Mouse (Mus musculus): Measurements from ENCODE around the gene Smyd3. TPM values are rescaled to one million over a fixed set of nuclear protein-coding genes. Genes with fewer than 3 reads are reported as not detected.

Gene Smyd3
- polyA plus RNA-seq, 1 experiment from 2014 or later: 26.3 TPM

- ATAC-seq (replicated peaks; ENCODE audit: insufficient number of reproducible peaks, low FRiP score, low TSS enrichment, low read depth) (no peak), DNase-seq (ENCODE audit: low spot score) (no peak)
- H3K36me3 ChIP-seq (replicated peaks; ENCODE audit: control insufficient read depth, insufficient read depth, low read depth, low read length): no peaks in the 10 kb centered on the region
- H3K9ac ChIP-seq (replicated peaks; ENCODE audit: low read length): no peak overlapping the region
- H3K27me3 ChIP-seq (ENCODE audit: control insufficient read depth, insufficient read depth, low read length): no peaks in the 10 kb centered on the region
- WGBS: 88% methylated on average over 4 of the region's 4 CpGs
- H3K4me1 ChIP-seq (ENCODE audit: control insufficient read depth, insufficient read depth, low read length): no peaks in the 10 kb centered on the region
- no peak overlapping the region for H3K4me3 ChIP-seq (ENCODE audit: low read depth, low read length)
- H3K9me3 ChIP-seq (replicated peaks; ENCODE audit: control insufficient read depth, low read length): no peaks in the 10 kb centered on the region
- no peak overlapping the region for H3K4me2 ChIP-seq (ENCODE audit: low read depth, low read length)
- H3K27ac ChIP-seq (replicated peaks; ENCODE audit: low read depth, low read length): no peak overlapping the region
These were observed 139.7 kb downstream of the Smyd3 start for GRCm38 (mm10) chr1:179378102-179378501.

DNA sequence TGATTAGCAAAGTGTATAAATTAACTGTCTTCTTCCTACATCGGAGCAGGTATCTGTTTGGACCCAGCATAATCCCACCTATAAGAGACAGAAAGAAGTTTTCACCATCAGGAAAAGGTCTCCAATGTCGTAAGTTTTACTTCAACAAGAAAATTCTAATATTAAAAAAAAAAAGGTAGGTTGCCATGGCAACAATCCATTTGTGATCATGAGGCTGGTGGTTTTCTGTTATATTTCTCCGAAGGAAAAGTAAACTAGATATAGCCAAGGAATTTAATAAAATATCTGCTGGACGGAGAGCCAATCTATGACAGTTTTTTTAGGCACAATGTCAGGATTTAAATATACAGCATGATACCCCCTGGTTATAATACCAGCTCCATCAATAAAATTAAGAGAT lies 142.9 kb downstream of the Smyd3 start:
- WGBS: 84% methylated on average over 4 of the region's 4 CpGs
- no peak overlapping the region for H3K4me3 ChIP-seq (ENCODE audit: low read depth, low read length)
- no peak for ATAC-seq (replicated peaks; ENCODE audit: insufficient number of reproducible peaks, low FRiP score, low TSS enrichment, low read depth)
- H3K4me1 ChIP-seq (ENCODE audit: control insufficient read depth, insufficient read depth, low read length): no peaks in the 10 kb centered on the region
- H3K27me3 ChIP-seq (ENCODE audit: control insufficient read depth, insufficient read depth, low read length): no peaks in the 10 kb centered on the region
- no peak for DNase-seq (ENCODE audit: low spot score)
- H3K9ac ChIP-seq (replicated peaks; ENCODE audit: low read length): no peak overlapping the region
- H3K36me3 ChIP-seq (replicated peaks; ENCODE audit: control insufficient read depth, insufficient read depth, low read depth, low read length): no peaks in the 10 kb centered on the region
- no peak overlapping the region for H3K27ac ChIP-seq (replicated peaks; ENCODE audit: low read depth, low read length)
- no peaks in the 10 kb centered on the region for H3K9me3 ChIP-seq (replicated peaks; ENCODE audit: control insufficient read depth, low read length)
- H3K4me2 ChIP-seq (ENCODE audit: low read depth, low read length): no peak overlapping the region

DNA sequence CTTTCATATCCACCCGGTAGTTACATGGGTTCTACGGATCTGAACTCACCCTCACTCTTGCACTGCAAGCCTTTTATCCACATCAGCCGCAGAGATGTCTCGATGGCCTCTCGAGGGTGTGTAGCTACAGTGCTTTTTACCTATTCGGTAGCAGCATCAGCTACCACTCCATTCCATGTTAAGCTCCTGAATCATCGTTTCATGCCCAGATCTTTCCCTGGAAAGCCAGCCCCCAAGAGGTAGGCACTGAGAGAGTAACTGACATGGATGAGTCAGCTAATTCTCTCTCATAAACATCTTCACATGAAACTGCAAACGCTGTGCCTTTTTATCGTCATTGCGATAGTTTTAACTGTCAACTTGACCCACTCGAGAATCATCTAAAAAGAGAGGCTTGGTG lies 143.9 kb downstream of the Smyd3 start:
- Histone ChIP-seq H3K9me3 (replicated peaks; ENCODE audit: control insufficient read depth, low read length) (no peaks in the 10 kb centered on the region), H3K27ac (replicated peaks; ENCODE audit: low read depth, low read length) (no peak overlapping the region), H3K4me2 (ENCODE audit: low read depth, low read length) (no peak overlapping the region), H3K9ac (replicated peaks; ENCODE audit: low read length) (no peak overlapping the region), H3K27me3 (ENCODE audit: control insufficient read depth, insufficient read depth, low read length) (no peaks in the 10 kb centered on the region), H3K4me3 (ENCODE audit: low read depth, low read length) (no peak overlapping the region), H3K36me3 (replicated peaks; ENCODE audit: control insufficient read depth, insufficient read depth, low read depth, low read length) (no peaks in the 10 kb centered on the region), H3K4me1 (ENCODE audit: control insufficient read depth, insufficient read depth, low read length) (no peaks in the 10 kb centered on the region)
- no peak for ATAC-seq (replicated peaks; ENCODE audit: insufficient number of reproducible peaks, low FRiP score, low TSS enrichment, low read depth)
- no peak for DNase-seq (ENCODE audit: low spot score)
- 95% methylated on average over 11 of the region's 11 CpGs for WGBS

DNA sequence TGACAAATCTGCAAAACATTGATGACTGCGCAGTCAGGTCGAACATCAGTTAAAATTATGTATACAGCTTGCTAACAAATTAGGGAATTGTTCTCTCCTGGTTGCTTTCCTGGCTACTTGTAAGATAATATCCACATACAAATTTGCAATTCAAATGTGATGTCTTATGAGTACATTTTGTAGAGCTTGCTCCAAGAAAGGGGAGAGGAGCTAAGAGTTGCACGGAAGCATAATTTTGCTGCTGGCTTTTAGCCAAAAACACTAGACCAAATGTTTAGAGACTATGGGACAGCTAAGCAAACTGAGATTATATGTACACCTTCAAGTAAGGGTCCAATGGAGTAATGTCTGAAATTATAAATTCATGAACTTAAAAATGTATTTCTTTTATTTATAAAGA lies 146.7 kb downstream of the Smyd3 start:
- DNase-seq (ENCODE audit: low spot score) (no peak), ATAC-seq (replicated peaks; ENCODE audit: insufficient number of reproducible peaks, low FRiP score, low TSS enrichment, low read depth) (no peak)
- Histone ChIP-seq H3K36me3 (replicated peaks; ENCODE audit: control insufficient read depth, insufficient read depth, low read depth, low read length) (no peaks in the 10 kb centered on the region), H3K27ac (replicated peaks; ENCODE audit: low read depth, low read length) (no peak overlapping the region), H3K4me2 (ENCODE audit: low read depth, low read length) (no peak overlapping the region), H3K9me3 (replicated peaks; ENCODE audit: control insufficient read depth, low read length) (no peaks in the 10 kb centered on the region), H3K4me1 (ENCODE audit: control insufficient read depth, insufficient read depth, low read length) (no peaks in the 10 kb centered on the region), H3K9ac (replicated peaks; ENCODE audit: low read length) (no peak overlapping the region), H3K27me3 (ENCODE audit: control insufficient read depth, insufficient read depth, low read length) (no peaks in the 10 kb centered on the region), H3K4me3 (ENCODE audit: low read depth, low read length) (no peak overlapping the region)
- WGBS: 82% methylated on average over 3 of the region's 3 CpGs

DNA sequence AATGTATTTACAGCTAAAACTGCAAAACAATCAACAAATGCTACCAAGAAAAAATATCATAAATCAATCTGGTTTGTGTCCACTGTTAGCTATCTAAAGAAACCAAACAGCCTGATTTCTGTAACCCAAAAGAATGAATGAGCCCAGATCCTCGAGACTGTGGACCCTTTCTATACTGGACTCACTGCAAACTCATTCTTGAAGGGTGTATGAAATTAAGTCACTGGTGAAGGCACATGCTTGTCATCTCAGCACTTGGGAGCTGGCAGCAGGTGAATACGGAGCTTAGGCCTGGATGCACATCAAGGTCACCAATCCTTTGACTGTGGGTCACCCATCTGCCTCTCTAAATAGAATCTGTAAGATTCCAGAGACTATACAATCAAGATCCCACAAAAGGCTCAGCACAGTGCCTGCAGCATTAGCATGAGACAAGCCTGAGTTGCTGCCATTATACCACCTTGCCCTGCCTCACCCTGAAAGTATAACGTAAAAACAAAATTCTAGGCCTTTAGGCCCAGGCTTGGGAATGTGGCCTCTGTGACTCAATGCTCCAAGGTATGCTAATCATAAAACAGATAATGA lies 149.3 kb downstream of the Smyd3 start:
- Histone ChIP-seq H3K27me3 (ENCODE audit: control insufficient read depth, insufficient read depth, low read length) (no peaks in the 10 kb centered on the region), H3K9ac (replicated peaks; ENCODE audit: low read length) (no peak overlapping the region), H3K9me3 (replicated peaks; ENCODE audit: control insufficient read depth, low read length) (no peaks in the 10 kb centered on the region), H3K4me2 (ENCODE audit: low read depth, low read length) (no peak overlapping the region), H3K4me1 (ENCODE audit: control insufficient read depth, insufficient read depth, low read length) (no peaks in the 10 kb centered on the region), H3K4me3 (ENCODE audit: low read depth, low read length) (no peak overlapping the region), H3K27ac (replicated peaks; ENCODE audit: low read depth, low read length) (no peak overlapping the region), H3K36me3 (replicated peaks; ENCODE audit: control insufficient read depth, insufficient read depth, low read depth, low read length) (no peaks in the 10 kb centered on the region)
- DNase-seq (ENCODE audit: low spot score): no peak
- 83% methylated on average over 3 of the region's 3 CpGs for WGBS
- no peak for ATAC-seq (replicated peaks; ENCODE audit: insufficient number of reproducible peaks, low FRiP score, low TSS enrichment, low read depth)

DNA sequence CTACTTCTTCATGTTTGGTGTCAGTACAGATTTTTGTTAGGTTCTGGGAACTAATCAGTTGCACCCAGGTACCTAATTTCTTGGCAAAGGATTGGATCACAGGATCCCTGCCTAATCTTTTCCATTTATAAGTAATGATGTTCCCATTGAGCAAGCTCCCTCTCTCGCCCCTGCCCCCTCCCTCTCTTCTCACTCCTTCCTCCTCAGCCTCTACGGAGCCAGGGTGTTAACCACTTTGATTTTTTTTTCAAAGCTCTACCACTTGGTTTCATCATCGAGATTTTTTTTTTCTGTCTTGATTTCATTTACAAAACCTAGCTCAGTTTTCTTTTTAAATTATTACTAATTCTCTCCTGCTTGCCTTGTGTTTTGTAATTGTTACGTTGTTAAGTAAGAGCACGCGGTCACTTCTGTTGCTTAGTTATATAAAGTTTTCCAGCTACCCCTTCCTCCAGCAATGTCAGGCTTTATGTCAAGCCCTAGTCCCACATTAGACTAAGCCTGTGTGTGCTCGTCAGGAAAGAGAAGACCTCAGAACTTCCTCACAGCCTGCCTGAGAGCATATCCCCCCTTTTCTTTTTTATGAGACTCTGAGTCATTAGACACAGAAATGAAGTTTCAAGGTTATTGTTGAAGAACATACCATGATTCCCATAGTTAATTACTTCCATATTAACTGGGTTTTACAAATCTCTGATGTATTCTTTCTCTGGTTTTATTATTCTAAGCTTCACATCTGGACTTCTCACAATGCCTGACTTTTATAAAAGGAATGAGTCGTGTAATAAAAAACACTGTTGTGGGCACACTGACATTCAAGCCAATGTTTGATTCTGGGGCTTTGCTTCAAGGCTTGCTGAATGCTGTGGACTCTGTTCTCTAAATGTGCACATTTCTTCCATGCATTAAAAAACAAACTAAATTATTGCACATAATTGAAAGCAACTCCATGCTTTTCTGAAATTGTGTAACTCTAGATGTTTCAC lies 156.1 kb downstream of the Smyd3 start:
- no peak for DNase-seq (ENCODE audit: low spot score)
- Histone ChIP-seq H3K9ac (replicated peaks; ENCODE audit: low read length) (no peak overlapping the region), H3K27me3 (ENCODE audit: control insufficient read depth, insufficient read depth, low read length) (no peaks in the 10 kb centered on the region), H3K27ac (replicated peaks; ENCODE audit: low read depth, low read length) (no peak overlapping the region), H3K9me3 (replicated peaks; ENCODE audit: control insufficient read depth, low read length) (no peaks in the 10 kb centered on the region), H3K4me3 (ENCODE audit: low read depth, low read length) (no peak overlapping the region), H3K4me2 (ENCODE audit: low read depth, low read length) (no peak overlapping the region), H3K4me1 (ENCODE audit: control insufficient read depth, insufficient read depth, low read length) (no peaks in the 10 kb centered on the region), H3K36me3 (replicated peaks; ENCODE audit: control insufficient read depth, insufficient read depth, low read depth, low read length) (no peaks in the 10 kb centered on the region)
- WGBS: 55% methylated on average over 8 of the region's 8 CpGs
- ATAC-seq (replicated peaks; ENCODE audit: insufficient number of reproducible peaks, low FRiP score, low TSS enrichment, low read depth): no peak

DNA sequence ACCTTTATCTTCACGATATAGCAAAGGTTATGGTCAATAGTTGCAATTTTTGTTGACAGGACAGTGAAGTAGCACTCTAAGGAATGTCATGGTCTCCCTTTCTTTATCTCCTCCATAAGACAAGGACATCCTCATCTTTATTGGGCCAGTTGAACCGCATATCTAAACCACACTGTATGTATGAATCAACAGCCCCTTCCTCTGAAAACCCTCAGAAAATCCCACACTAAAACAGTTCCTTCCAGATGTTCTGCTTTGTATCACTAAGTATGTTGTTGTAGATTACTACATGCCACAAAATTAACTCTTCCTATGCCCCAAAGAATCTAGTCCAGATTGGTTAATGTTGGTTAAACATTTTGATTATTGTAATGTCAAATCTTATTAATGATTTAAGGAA lies 160.7 kb downstream of the Smyd3 start:
- H3K9ac ChIP-seq (replicated peaks; ENCODE audit: low read length): no peak overlapping the region
- H3K4me1 ChIP-seq (ENCODE audit: control insufficient read depth, insufficient read depth, low read length): no peaks in the 10 kb centered on the region
- H3K4me2 ChIP-seq (ENCODE audit: low read depth, low read length): no peak overlapping the region
- no peaks in the 10 kb centered on the region for H3K27me3 ChIP-seq (ENCODE audit: control insufficient read depth, insufficient read depth, low read length)
- no peak overlapping the region for H3K27ac ChIP-seq (replicated peaks; ENCODE audit: low read depth, low read length)
- no peaks in the 10 kb centered on the region for H3K9me3 ChIP-seq (replicated peaks; ENCODE audit: control insufficient read depth, low read length)
- DNase-seq (ENCODE audit: low spot score) (no peak), ATAC-seq (replicated peaks; ENCODE audit: insufficient number of reproducible peaks, low FRiP score, low TSS enrichment, low read depth) (no peak)
- WGBS: 95% methylated on average over 2 of the region's 2 CpGs
- H3K36me3 ChIP-seq (replicated peaks; ENCODE audit: control insufficient read depth, insufficient read depth, low read depth, low read length): no peaks in the 10 kb centered on the region
- no peak overlapping the region for H3K4me3 ChIP-seq (ENCODE audit: low read depth, low read length)

DNA sequence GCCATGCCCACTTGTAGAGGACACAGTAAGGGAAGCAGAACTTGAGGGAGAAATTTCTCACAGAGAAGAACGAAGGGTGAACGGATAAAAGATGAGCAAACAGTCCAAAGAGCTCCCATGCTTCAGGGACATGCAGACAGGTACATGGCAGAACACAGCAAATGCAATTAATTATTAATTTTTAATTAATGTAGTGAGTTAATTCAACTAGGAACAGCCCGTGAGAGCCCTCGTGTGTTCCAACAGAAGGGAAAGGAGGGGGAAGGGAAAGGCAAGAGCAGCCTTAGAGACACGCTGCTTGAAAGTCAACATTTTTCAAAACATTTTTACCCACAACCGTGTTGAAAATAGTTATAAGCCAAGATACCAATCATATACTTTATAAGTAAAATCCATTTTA lies 163.6 kb downstream of the Smyd3 start:
- WGBS: 88% methylated on average over 6 of the region's 6 CpGs

More for the DNA sequence above, 163.6 kb downstream of the Smyd3 start:
- H3K27ac ChIP-seq (replicated peaks; ENCODE audit: low read depth, low read length): no peak overlapping the region
- no peak overlapping the region for H3K4me3 ChIP-seq (ENCODE audit: low read depth, low read length)
- DNase-seq (ENCODE audit: low spot score) (no peak), ATAC-seq (replicated peaks; ENCODE audit: insufficient number of reproducible peaks, low FRiP score, low TSS enrichment, low read depth) (no peak)
- no peaks in the 10 kb centered on the region for H3K36me3 ChIP-seq (replicated peaks; ENCODE audit: control insufficient read depth, insufficient read depth, low read depth, low read length)
- H3K4me2 ChIP-seq (ENCODE audit: low read depth, low read length): no peak overlapping the region
- no peak overlapping the region for H3K9ac ChIP-seq (replicated peaks; ENCODE audit: low read length)
- no peaks in the 10 kb centered on the region for H3K4me1 ChIP-seq (ENCODE audit: control insufficient read depth, insufficient read depth, low read length)
- no peaks in the 10 kb centered on the region for H3K9me3 ChIP-seq (replicated peaks; ENCODE audit: control insufficient read depth, low read length)
- H3K27me3 ChIP-seq (ENCODE audit: control insufficient read depth, insufficient read depth, low read length): no peaks in the 10 kb centered on the region
